Mouse (Mus musculus): ENCODE data around the gene Ttc27. TPM values are rescaled to one million over a fixed set of nuclear protein-coding genes. Genes with fewer than 3 reads are reported as not detected.

Gene Ttc27
- polyA plus RNA-seq, 1 experiment from 2014 or later, result 15.5 TPM

GRCm38 (mm10) chr17:74754369-74755118 lies 37.0 kb downstream of the Ttc27 start:
- no peak for ATAC-seq (ENCODE audit: low FRiP score, low read depth)
- H3K36me3 ChIP-seq, result no peaks in the 10 kb centered on the region
- H3K4me1 ChIP-seq (replicated peaks), result no peaks in the 10 kb centered on the region
- H3K9ac ChIP-seq, result no peak overlapping the region
- H3K27ac ChIP-seq (replicated peaks), result no peak overlapping the region
- no peaks in the 10 kb centered on the region for H3K9me3 ChIP-seq
- 95% methylated on average over 11 of the region's 11 CpGs for WGBS
- no peaks in the 10 kb centered on the region for H3K27me3 ChIP-seq
- H3K4me2 ChIP-seq, result no peak overlapping the region
- no peak overlapping the region for H3K4me3 ChIP-seq

GRCm38 (mm10) chr17:74769390-74769811 lies 51.9 kb downstream of the Ttc27 start:
- Histone ChIP-seq H3K27me3 (no peaks in the 10 kb centered on the region), H3K4me2 (no peak overlapping the region), H3K9me3 (no peaks in the 10 kb centered on the region), H3K4me3 (no peak overlapping the region), H3K27ac (replicated peaks) (no peak overlapping the region), H3K4me1 (replicated peaks) (no peaks in the 10 kb centered on the region), H3K9ac (no peak overlapping the region), H3K36me3 (no peaks in the 10 kb centered on the region)
- no peak for ATAC-seq (ENCODE audit: low FRiP score, low read depth)
- WGBS, result 81% methylated on average over 9 of the region's 9 CpGs

- no peaks in the 10 kb centered on the region for H3K9me3 ChIP-seq
- no peak for ATAC-seq (ENCODE audit: low FRiP score, low read depth)
- no peaks in the 10 kb centered on the region for H3K4me1 ChIP-seq (replicated peaks)
- no peak overlapping the region for H3K27ac ChIP-seq (replicated peaks)
- no peak overlapping the region for H3K4me2 ChIP-seq
- no peaks in the 10 kb centered on the region for H3K36me3 ChIP-seq
- H3K4me3 ChIP-seq, result no peak overlapping the region
- H3K27me3 ChIP-seq, result no peaks in the 10 kb centered on the region
- H3K9ac ChIP-seq, result no peak overlapping the region
- 92% methylated on average over 4 of the region's 4 CpGs for WGBS
Observed at GRCm38 (mm10) chr17:74772364-74772763, 54.8 kb downstream of the Ttc27 start.

- H3K9me3 ChIP-seq, result no peaks in the 10 kb centered on the region
- no peak overlapping the region for H3K27ac ChIP-seq (replicated peaks)
- no peak for ATAC-seq (ENCODE audit: low FRiP score, low read depth)
- WGBS, result 34% methylated on average over 5 of the region's 5 CpGs
- no peaks in the 10 kb centered on the region for H3K27me3 ChIP-seq
- no peaks in the 10 kb centered on the region for H3K4me1 ChIP-seq (replicated peaks)
- no peak overlapping the region for H3K4me2 ChIP-seq
- no peaks in the 10 kb centered on the region for H3K36me3 ChIP-seq
- no peak overlapping the region for H3K9ac ChIP-seq
- H3K4me3 ChIP-seq, result no peak overlapping the region
Observed at GRCm38 (mm10) chr17:74773556-74773955, 56.0 kb downstream of the Ttc27 start.

GRCm38 (mm10) chr17:74780133-74780532 lies 62.6 kb downstream of the Ttc27 start:
- Histone ChIP-seq H3K4me3 (no peak overlapping the region), H3K4me2 (no peak overlapping the region), H3K9ac (no peak overlapping the region), H3K9me3 (no peaks in the 10 kb centered on the region), H3K27ac (replicated peaks) (no peak overlapping the region), H3K4me1 (replicated peaks) (no peaks in the 10 kb centered on the region), H3K27me3 (no peaks in the 10 kb centered on the region), H3K36me3 (0 out of 2 replicates have a peak, but pooled peaks cover 3% of the 10 kb centered on the region)
- ATAC-seq (ENCODE audit: low FRiP score, low read depth), result no peak
- 85% methylated on average over 4 of the region's 4 CpGs for WGBS

GRCm38 (mm10) chr17:74780627-74781026 lies 63.1 kb downstream of the Ttc27 start:
- 93% methylated on average over 9 of the region's 9 CpGs for WGBS
- Histone ChIP-seq H3K27ac (replicated peaks) (no peak overlapping the region), H3K9me3 (no peaks in the 10 kb centered on the region), H3K4me3 (no peak overlapping the region), H3K36me3 (0 out of 2 replicates have a peak, but pooled peaks cover 3% of the 10 kb centered on the region), H3K27me3 (no peaks in the 10 kb centered on the region), H3K4me1 (replicated peaks) (no peaks in the 10 kb centered on the region), H3K4me2 (no peak overlapping the region), H3K9ac (no peak overlapping the region)
- no peak for ATAC-seq (ENCODE audit: low FRiP score, low read depth)

- no peak overlapping the region for H3K4me3 ChIP-seq
- H3K4me2 ChIP-seq, result no peak overlapping the region
- H3K9ac ChIP-seq, result no peak overlapping the region
- no peaks in the 10 kb centered on the region for H3K27me3 ChIP-seq
- 0 out of 2 replicates have a peak, but pooled peaks cover 3% of the 10 kb centered on the region for H3K36me3 ChIP-seq
- no peak for ATAC-seq (ENCODE audit: low FRiP score, low read depth)
- no peaks in the 10 kb centered on the region for H3K9me3 ChIP-seq
- no peak overlapping the region for H3K27ac ChIP-seq (replicated peaks)
- H3K4me1 ChIP-seq (replicated peaks), result no peaks in the 10 kb centered on the region
Observed at GRCm38 (mm10) chr17:74781911-74782310, 64.4 kb downstream of the Ttc27 start.

GRCm38 (mm10) chr17:74785586-74785985 lies 68.1 kb downstream of the Ttc27 start:
- Histone ChIP-seq H3K4me1 (replicated peaks) (no peaks in the 10 kb centered on the region), H3K9me3 (no peaks in the 10 kb centered on the region), H3K36me3 (0 out of 2 replicates have a peak, but pooled peaks cover under 1% of the 10 kb centered on the region), H3K27ac (replicated peaks) (no peak overlapping the region), H3K27me3 (no peaks in the 10 kb centered on the region), H3K9ac (no peak overlapping the region), H3K4me2 (no peak overlapping the region), H3K4me3 (no peak overlapping the region)
- no peak for ATAC-seq (ENCODE audit: low FRiP score, low read depth)
- 91% methylated on average over 5 of the region's 5 CpGs for WGBS

- H3K27ac ChIP-seq (replicated peaks), result no peak overlapping the region
- H3K4me2 ChIP-seq, result no peak overlapping the region
- H3K9me3 ChIP-seq, result no peaks in the 10 kb centered on the region
- H3K4me3 ChIP-seq, result no peak overlapping the region
- ATAC-seq (ENCODE audit: low FRiP score, low read depth), result no peak
- H3K36me3 ChIP-seq, result no peaks in the 10 kb centered on the region
- H3K9ac ChIP-seq, result no peak overlapping the region
- WGBS, result 89% methylated on average over 10 of the region's 10 CpGs
- no peaks in the 10 kb centered on the region for H3K27me3 ChIP-seq
- H3K4me1 ChIP-seq (replicated peaks), result no peaks in the 10 kb centered on the region
Observed at GRCm38 (mm10) chr17:74786198-74786734, 68.7 kb downstream of the Ttc27 start.

GRCm38 (mm10) chr17:74796023-74796699 lies 78.6 kb downstream of the Ttc27 start:
- no peak overlapping the region for H3K4me3 ChIP-seq
- 90% methylated on average over 14 of the region's 14 CpGs for WGBS
- H3K36me3 ChIP-seq, result 0 out of 2 replicates have a peak, but pooled peaks cover 5% of the 10 kb centered on the region

GRCm38 (mm10) chr17:74799865-74800264 lies 82.3 kb downstream of the Ttc27 start:
- no peak overlapping the region for H3K4me2 ChIP-seq
- H3K36me3 ChIP-seq, result 0 out of 2 replicates have a peak, but pooled peaks cover 5% of the 10 kb centered on the region
- no peak overlapping the region for H3K27ac ChIP-seq (replicated peaks)
- H3K27me3 ChIP-seq, result no peaks in the 10 kb centered on the region
- 95% methylated on average over 6 of the region's 6 CpGs for WGBS
- H3K9ac ChIP-seq, result no peak overlapping the region
- 0 out of 2 replicates have a peak, but pooled peaks cover 4% of the 10 kb centered on the region for H3K4me1 ChIP-seq (replicated peaks)
- H3K4me3 ChIP-seq, result no peak overlapping the region
- no peaks in the 10 kb centered on the region for H3K9me3 ChIP-seq
- ATAC-seq (ENCODE audit: low FRiP score, low read depth), result no peak

More at GRCm38 (mm10) chr17:74796023-74796699, 78.6 kb downstream of the Ttc27 start:
- no peaks in the 10 kb centered on the region for H3K27me3 ChIP-seq
- H3K9ac ChIP-seq, result no peak overlapping the region
- H3K4me2 ChIP-seq, result no peak overlapping the region
- ATAC-seq (ENCODE audit: low FRiP score, low read depth), result no peak
- H3K27ac ChIP-seq (replicated peaks), result no peak overlapping the region
- no peaks in the 10 kb centered on the region for H3K4me1 ChIP-seq (replicated peaks)
- no peaks in the 10 kb centered on the region for H3K9me3 ChIP-seq

- WGBS, result 93% methylated on average over 4 of the region's 4 CpGs
- no peak overlapping the region for H3K4me2 ChIP-seq
- 0 out of 2 replicates have a peak, but pooled peaks cover 5% of the 10 kb centered on the region for H3K36me3 ChIP-seq
- H3K4me3 ChIP-seq, result no peak overlapping the region
- no peak for ATAC-seq (ENCODE audit: low FRiP score, low read depth)
- H3K27ac ChIP-seq (replicated peaks), result no peak overlapping the region
- no peaks in the 10 kb centered on the region for H3K27me3 ChIP-seq
- H3K4me1 ChIP-seq (replicated peaks), result 0 out of 2 replicates have a peak, but pooled peaks cover 4% of the 10 kb centered on the region
- no peaks in the 10 kb centered on the region for H3K9me3 ChIP-seq
- H3K9ac ChIP-seq, result no peak overlapping the region
Observed at GRCm38 (mm10) chr17:74802765-74803164, 85.2 kb downstream of the Ttc27 start.

Data from hindbrain, embryonic 15.5 days (tissue).